Mouse (Mus musculus) lung, adult 18-20 months (tissue): ENCODE data around the gene Nccrp1.
"Not testable (repeated sequence)": the region's sequence is repeated elsewhere in the genome, so short reads cannot be mapped to it uniquely, and the experiment has no call there.

Experiments
- DNase-seq, 2 experiments: peaks; one replicate each; pipeline ENCODE4 v3.0.0; 2022; ENCODE audit warnings: mixed read lengths in 2 of 2

The Nccrp1 gene

GRCm38 (mm10) chr7:28510405-28510974 lies 36.6 kb downstream of the Nccrp1 start, which contains the start of gene Ifnl2:
TSS of gene Ifnl2 (minus strand) at chr7:28510455.
- DNase-seq: not testable (repeated sequence)

- not testable (repeated sequence) for DNase-seq
Measured at GRCm38 (mm10) chr7:28509121-28509520, 37.9 kb downstream of the Nccrp1 start.

GRCm38 (mm10) chr7:28505585-28505984 lies 41.5 kb downstream of the Nccrp1 start:
- no peak for DNase-seq

GRCm38 (mm10) chr7:28495426-28495825 lies 51.6 kb downstream of the Nccrp1 start:
- DNase-seq: no peak
